Mouse (Mus musculus): ENCODE measurements around the gene Ctxn1.

DNA sequence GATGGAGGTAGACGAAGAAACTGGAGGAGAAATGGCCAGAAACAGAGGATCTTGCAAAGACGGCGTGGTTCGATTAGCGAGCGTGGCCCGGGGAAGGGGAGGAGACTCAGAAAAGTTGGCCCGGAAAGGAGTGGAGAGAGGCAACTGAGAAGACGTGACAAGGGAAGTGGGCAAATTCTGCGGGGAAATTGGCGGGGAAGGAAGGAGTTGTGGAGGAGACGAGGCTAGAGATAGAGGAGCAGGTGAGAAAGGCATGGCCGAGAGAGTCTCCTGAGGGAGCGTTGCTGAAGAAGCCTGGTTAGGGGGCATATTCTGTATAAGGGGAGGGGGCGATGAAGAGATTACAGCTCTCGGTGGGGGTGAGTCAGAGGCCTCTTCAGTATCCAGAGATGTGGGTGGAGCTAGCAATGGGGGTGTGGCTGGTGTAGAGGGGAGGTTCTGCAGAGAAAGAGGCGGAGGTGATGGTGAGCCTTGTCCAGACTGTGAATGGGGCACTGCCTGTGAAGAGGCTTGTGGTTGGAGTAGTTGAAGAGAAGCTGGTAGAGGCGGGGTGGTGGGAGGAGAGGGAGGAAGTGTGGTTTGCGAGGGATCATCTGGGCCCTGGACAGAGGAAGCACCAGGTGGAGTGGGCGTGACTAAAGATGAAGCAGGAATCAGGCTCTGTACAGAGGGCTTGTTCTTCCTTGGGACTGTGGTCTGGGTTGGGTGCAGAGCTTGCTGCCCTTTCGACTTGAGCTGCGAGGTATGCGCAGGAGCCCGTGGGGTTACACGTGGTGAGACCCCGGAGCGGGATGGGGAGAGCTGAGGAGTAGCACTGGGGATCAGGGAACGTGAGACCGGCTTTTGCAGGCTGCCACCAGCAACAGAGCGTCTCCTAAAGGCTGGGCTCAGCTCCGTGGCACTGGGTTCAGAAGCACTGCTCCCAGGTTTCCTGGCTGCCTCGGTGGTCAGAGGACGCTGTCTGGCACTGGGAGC, 44.8 kb downstream of the Ctxn1 start:
- TF ChIP-seq CTCF (IDR thresholded peaks at IDR 0.05; ENCODE audit: extremely low read depth, insufficient read length, insufficient replicate concordance, low read depth, low read length) (no peak), POLR2A (IDR thresholded peaks at IDR 0.05; ENCODE audit: low read depth, low read length) (no peak)

All from small intestine, adult 2 months (tissue).